Mouse (Mus musculus): ENCODE measurements at regions not wholly inside any gene's neighbourhood (a gene's known extent, or its start where the extent isn't known, plus 50 kb on each side); places are given as distances from the start of the nearest gene placed in this dataset.

DNA sequence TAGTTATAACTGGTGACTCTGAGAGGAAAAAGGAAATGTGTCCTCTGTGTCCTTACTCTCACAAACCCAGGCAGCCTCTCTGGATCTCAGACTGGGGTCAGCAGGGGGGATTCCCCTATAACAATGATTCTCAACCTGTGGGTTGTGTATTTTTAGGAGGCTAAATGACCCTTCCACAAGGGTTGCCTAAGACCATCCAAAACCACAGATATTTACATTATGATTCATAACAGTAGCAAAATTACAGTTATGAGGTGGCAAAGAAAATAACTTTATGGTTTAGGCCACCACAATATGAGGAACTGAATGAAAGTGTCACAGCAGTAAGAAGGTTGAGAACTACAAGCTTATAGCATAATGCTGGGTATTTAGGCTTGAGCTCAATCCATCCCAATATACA, 251.6 kb upstream of the B3gat1 start:
- TF ChIP-seq MAX (IDR thresholded peaks at IDR 0.05) = no peak
- TF ChIP-seq USF1 (IDR thresholded peaks at IDR 0.05; ENCODE audit: low read depth) = no peak
- TF ChIP-seq CTCF (IDR thresholded peaks at IDR 0.05; ENCODE audit: control insufficient read depth, insufficient read depth, insufficient read length) = no peak
- no peak for TF ChIP-seq FOSL1 (IDR thresholded peaks at IDR 0.05; ENCODE audit: insufficient read depth, low read length, poor library complexity, severe bottlenecking)
- TF ChIP-seq MYOD1 (IDR thresholded peaks at IDR 0.05; ENCODE audit: control insufficient read depth, insufficient read length, low read depth) = no peak

Measured in C2C12 (cell line).